Mouse (Mus musculus) hindlimb bud, embryonic 11.5 days (tissue): ENCODE data around the gene Myo15b.

ENCODE experiments used
- DNase-seq: peaks from one replicate; pipeline ENCODE4 v3.0.0-alpha.2; 2012; ENCODE audit warnings: low read depth, low spot score; ENCODE audit errors: extremely low spot score

Gene Myo15b

GRCm38 (mm10) chr11:115863895-115864294, 5.7 kb downstream of the Myo15b start:
- no peak for DNase-seq

DNA sequence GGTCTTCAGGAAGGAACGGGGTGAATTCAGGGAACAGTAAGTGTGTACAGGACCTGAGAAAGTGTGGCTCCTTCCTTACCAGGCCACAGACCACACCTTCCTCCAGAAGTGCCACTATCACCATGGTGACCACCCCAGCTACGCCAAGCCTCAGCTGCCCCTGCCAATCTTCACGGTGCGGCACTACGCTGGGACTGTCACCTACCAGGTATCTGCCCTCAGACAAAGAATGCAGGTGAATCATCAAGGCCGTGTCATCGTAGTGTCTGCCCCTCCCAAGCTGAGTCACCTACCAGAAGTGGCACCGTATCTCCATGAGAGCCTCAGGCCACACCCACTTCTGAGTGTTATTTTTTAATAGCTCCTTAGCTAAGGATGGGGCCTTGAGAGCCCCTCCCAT, 11.2 kb downstream of the Myo15b start:
- DNase-seq: no peak

- no peak for DNase-seq
Observed at GRCm38 (mm10) chr11:115872437-115872836, 14.2 kb downstream of the Myo15b start.

GRCm38 (mm10) chr11:115875935-115876334, 17.7 kb downstream of the Myo15b start:
- no peak for DNase-seq

- DNase-seq: no peak
Observed at GRCm38 (mm10) chr11:115876438-115876837, 18.2 kb downstream of the Myo15b start.

GRCm38 (mm10) chr11:115877174-115877755, 19.1 kb downstream of the Myo15b start:
- DNase-seq: no peak

GRCm38 (mm10) chr11:115878071-115878470, 19.9 kb downstream of the Myo15b start:
- no peak for DNase-seq

- no peak for DNase-seq
Observed at GRCm38 (mm10) chr11:115881002-115881401, 22.8 kb downstream of the Myo15b start.

DNA sequence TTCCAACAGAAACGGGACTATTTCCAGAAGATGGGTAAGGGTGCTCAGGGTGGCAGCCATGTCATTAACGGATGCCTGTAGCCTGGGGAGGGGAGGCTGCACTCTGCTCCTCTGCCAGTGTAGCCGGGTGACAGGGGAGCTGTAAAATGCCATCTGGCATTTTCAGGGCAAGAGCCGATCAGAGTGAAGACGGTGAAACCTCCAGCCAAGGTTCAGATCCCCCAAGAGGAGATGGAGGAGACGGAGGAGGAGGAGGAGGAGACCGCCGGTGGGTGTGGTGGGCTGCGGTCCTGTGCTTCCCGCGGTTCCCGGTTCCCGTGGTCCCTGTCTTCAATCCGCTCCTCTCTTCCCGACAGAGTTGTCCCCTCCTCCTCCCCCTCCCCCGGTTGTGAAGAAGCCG, 25.0 kb downstream of the Myo15b start:
- DNase-seq: no peak

- DNase-seq: no peak
Observed at GRCm38 (mm10) chr11:115884361-115884760, 26.2 kb downstream of the Myo15b start.

- DNase-seq: no peak
Observed at GRCm38 (mm10) chr11:115885281-115885680, 27.1 kb downstream of the Myo15b start.

DNA sequence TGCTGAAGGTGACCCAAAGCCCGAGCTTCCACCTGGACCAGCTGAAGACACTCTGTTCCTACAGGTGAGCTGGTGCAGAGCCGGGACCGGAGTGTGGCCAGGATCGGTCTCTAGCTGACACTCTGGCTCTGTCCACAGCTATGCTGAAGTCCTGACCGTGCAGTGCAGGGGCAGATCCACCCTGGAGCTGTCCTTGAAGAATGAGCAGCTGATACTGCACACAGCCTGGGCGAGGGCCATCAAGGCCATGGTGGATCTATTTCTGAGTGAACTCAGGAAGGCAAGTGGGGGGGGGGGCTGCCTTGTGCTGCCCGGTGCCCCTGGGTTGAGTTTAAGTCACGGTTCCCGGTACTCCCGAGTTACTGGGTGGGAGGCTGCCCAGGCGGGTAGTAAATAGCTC, 28.2 kb downstream of the Myo15b start:
- DNase-seq: no peak

DNA sequence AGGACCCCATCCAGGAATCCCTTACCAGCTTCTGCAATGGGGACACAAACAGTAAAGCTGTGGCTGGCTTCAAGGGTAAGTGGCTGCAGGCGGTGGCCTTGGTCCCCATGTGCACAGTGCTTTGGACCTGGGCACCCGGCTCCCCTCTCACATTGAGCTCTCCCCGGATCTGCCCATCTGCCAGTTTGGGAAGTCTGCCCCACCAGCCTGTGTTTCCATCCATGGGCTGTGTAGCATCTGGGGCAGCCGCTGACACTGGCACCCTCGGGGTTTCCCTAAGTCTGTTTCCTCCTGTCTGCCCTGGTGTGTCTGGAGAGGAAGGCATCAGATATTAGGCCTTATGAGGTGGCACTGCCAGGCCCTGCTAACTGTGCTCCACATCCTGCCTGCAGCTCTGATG, 29.8 kb downstream of the Myo15b start:
- no peak for DNase-seq

- DNase-seq: no peak
Observed at GRCm38 (mm10) chr11:115889159-115889558, 31.0 kb downstream of the Myo15b start.

GRCm38 (mm10) chr11:115892213-115892612, 34.0 kb downstream of the Myo15b start:
- no peak for DNase-seq

- no peak for DNase-seq
Observed at GRCm38 (mm10) chr11:115893071-115893470, 34.9 kb downstream of the Myo15b start.

- DNase-seq: no peak
Observed at GRCm38 (mm10) chr11:115894755-115895520, 36.7 kb downstream of the Myo15b start.

- no peak for DNase-seq
Observed at GRCm38 (mm10) chr11:115898446-115898845, 40.2 kb downstream of the Myo15b start.

DNA sequence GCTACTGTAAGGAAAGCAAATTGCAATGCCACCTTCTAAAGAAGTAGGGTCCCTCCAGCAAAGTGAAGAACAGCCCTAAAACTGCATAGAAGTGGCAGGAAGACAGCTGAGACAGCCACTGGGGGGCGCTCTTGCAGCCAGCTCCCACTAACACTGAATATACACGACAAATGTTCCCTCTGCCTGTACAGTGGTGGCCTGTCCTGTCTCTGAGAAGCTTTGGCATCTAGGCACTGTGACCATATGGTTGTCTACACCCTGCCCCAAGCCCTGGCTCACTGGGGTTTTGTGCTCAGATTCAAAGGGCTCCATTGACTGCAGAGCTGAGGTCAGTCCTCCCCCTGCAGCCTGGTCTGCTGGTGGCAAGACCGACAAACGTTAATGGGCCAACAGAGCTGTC, 40.7 kb downstream of the Myo15b start:
- DNase-seq: no peak

GRCm38 (mm10) chr11:115899486-115900266, 41.5 kb downstream of the Myo15b start, which contains the start of gene Smim5:
TSS of gene Smim5 (plus strand) at chr11:115899966.
- DNase-seq: no peak

GRCm38 (mm10) chr11:115900561-115901337, 42.5 kb downstream of the Myo15b start:
- no peak for DNase-seq
